Mouse (Mus musculus): Measurements from ENCODE around the gene Drd2.

GRCm38 (mm10) chr9:49403711-49404110 lies 63.3 kb downstream of the Drd2 start:
- TF ChIP-seq EP300 (IDR thresholded peaks at IDR 0.05; ENCODE audit: low read depth) = no peak
- no peak for TF ChIP-seq CTCF (IDR thresholded peaks at IDR 0.05; ENCODE audit: low read depth)
